Mouse (Mus musculus): Measurements from ENCODE around the gene Ly6g6f. TPM values are rescaled to one million over a fixed set of nuclear protein-coding genes. Genes with fewer than 3 reads are reported as not detected.
A peak's percentile ranks its signal among the peaks of the same experiment; 100 is the strongest.
"Not testable (repeated sequence)": the region's sequence is repeated elsewhere in the genome, so short reads cannot be mapped to it uniquely, and the experiment has no call there.

Ly6g6f gene
- polyA plus RNA-seq, 1 experiment from 2014 or later = not detected

GRCm38 (mm10) chr17:35047688-35048087 is 37.7 kb downstream of the Ly6g6f start:
- no peak for ATAC-seq (replicated peaks; ENCODE audit: low FRiP score)
- peaks cover 64% of the 10 kb centered on the region for H3K4me1 ChIP-seq
- 41% methylated on average over 1 of the region's 1 CpGs for WGBS
- H3K27me3 ChIP-seq = no peaks in the 10 kb centered on the region
- H3K4me2 ChIP-seq = peak overlapping the region; percentile 99
- H3K36me3 ChIP-seq = peaks cover 6% of the 10 kb centered on the region
- no peak overlapping the region for H3K9ac ChIP-seq
- no peaks in the 10 kb centered on the region for H3K9me3 ChIP-seq (replicated peaks)
- peak overlapping the region; percentile 69 for H3K4me3 ChIP-seq (replicated peaks)
- H3K27ac ChIP-seq = peak overlapping the region; percentile 100

GRCm38 (mm10) chr17:35046681-35047455 is 38.5 kb downstream of the Ly6g6f start, which contains the start of gene Msh5:
TSS of gene Msh5 (minus strand) at chr17:35046745.
- Histone ChIP-seq H3K4me1 (peaks cover 56% of the 10 kb centered on the region), H3K36me3 (no peaks in the 10 kb centered on the region), H3K4me2 (peak within 1 kb of the TSS; percentile 99), H3K4me3 (replicated peaks) (peak within 1 kb of the TSS; percentile 69), H3K27ac (peak within 1 kb of the TSS; percentile 100), H3K27me3 (no peaks in the 10 kb centered on the region), H3K9ac (peak within 1 kb of the TSS; percentile 93), H3K9me3 (replicated peaks) (no peaks in the 10 kb centered on the region)
- 2% methylated on average over 33 of the region's 33 CpGs for WGBS
- ATAC-seq (replicated peaks; ENCODE audit: low FRiP score) = peak; percentile 94

DNA sequence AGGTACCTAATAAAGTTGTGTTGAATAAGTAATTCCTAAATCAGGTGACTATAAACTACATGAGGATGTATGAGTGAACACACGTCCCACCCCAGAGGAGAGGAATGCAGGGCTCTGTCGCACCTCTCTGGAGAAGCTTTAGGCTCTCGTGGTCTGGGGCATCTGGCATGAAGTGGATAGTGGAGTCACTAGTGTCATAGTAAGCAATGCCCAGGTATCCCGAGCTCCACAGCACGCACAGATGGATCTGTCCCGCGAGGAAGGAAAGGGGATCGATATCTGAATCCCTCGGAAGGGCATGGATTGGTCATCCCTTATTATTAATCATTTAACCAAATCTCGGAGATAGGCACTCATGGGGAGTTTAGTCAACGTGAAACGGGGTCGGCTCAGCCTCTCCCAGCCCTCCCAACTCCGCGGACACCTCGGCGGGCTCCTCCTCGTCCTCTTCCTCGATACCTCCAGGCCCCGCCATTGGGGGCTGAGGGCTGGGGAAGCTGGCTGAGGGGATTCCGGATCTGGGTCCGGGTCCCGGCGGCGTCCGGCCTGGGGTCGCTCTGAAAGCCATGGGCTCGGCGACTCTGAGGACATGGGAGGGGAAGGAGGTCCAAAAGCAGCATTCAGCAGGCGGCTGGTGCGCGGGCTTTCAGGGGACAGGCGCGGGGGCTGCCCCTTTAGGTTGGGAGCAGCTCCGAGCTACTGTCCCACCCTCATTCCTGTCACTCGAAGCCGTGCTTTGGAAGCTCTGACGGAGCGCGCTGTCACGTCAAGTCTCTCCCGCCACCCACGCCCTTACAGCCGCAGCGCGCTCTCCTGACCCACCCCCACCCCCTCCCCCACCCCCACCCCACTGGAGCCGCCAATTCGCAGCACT is 39.4 kb downstream of the Ly6g6f start:
- Histone ChIP-seq H3K4me3 (replicated peaks) (peak overlapping the region; percentile 69), H3K27me3 (no peaks in the 10 kb centered on the region), H3K36me3 (no peaks in the 10 kb centered on the region), H3K9me3 (replicated peaks) (no peaks in the 10 kb centered on the region), H3K27ac (peak overlapping the region; percentile 95), H3K4me2 (peak overlapping the region; percentile 99), H3K4me1 (peaks cover 52% of the 10 kb centered on the region), H3K9ac (peak overlapping the region; percentile 93)
- WGBS = 4% methylated on average over 48 of the region's 48 CpGs
- ATAC-seq (replicated peaks; ENCODE audit: low FRiP score) = no peak; the same call in none of the 2 replicates

- no peaks in the 10 kb centered on the region for H3K36me3 ChIP-seq
- ATAC-seq (replicated peaks; ENCODE audit: low FRiP score) = no peak
- peaks cover 52% of the 10 kb centered on the region for H3K4me1 ChIP-seq
- peak overlapping the region; percentile 95 for H3K27ac ChIP-seq
- H3K9me3 ChIP-seq (replicated peaks) = no peaks in the 10 kb centered on the region
- H3K27me3 ChIP-seq = no peaks in the 10 kb centered on the region
- 68% methylated on average over 7 of the region's 7 CpGs for WGBS
- peak overlapping the region; percentile 99 for H3K4me2 ChIP-seq
- H3K9ac ChIP-seq = peak overlapping the region; percentile 93; the same call in 1 of the 2 replicates
- peak overlapping the region; percentile 69 for H3K4me3 ChIP-seq (replicated peaks)
Observed at GRCm38 (mm10) chr17:35044904-35045806, 40.3 kb downstream of the Ly6g6f start.

DNA sequence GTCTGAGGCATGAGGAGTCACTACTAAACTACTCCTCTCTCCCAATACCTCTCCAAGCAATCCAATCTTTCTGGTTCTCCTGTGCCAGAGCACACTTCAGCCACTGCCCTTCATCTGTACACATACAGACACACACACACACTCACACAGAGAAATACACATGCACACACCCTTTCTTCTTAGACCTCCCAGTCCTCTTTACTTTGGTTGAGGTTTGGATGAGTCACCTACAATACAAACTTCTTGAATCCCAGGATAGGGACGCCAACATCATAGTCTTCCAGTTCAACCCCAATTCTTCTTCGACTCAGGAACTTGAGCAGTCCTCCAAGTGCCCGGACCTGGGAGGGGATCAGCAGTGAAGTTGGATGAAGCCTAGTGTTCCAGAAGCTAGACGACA is 41.6 kb downstream of the Ly6g6f start:
- no peaks in the 10 kb centered on the region for H3K27me3 ChIP-seq
- peak overlapping the region; percentile 95 for H3K27ac ChIP-seq
- no peak for ATAC-seq (replicated peaks; ENCODE audit: low FRiP score)
- H3K4me2 ChIP-seq = no peak overlapping the region
- 80% methylated on average over 4 of the region's 4 CpGs for WGBS
- H3K36me3 ChIP-seq = no peaks in the 10 kb centered on the region
- no peaks in the 10 kb centered on the region for H3K9me3 ChIP-seq (replicated peaks)
- no peak overlapping the region for H3K4me3 ChIP-seq (replicated peaks)
- H3K9ac ChIP-seq = no peak overlapping the region
- H3K4me1 ChIP-seq = peaks cover 39% of the 10 kb centered on the region

DNA sequence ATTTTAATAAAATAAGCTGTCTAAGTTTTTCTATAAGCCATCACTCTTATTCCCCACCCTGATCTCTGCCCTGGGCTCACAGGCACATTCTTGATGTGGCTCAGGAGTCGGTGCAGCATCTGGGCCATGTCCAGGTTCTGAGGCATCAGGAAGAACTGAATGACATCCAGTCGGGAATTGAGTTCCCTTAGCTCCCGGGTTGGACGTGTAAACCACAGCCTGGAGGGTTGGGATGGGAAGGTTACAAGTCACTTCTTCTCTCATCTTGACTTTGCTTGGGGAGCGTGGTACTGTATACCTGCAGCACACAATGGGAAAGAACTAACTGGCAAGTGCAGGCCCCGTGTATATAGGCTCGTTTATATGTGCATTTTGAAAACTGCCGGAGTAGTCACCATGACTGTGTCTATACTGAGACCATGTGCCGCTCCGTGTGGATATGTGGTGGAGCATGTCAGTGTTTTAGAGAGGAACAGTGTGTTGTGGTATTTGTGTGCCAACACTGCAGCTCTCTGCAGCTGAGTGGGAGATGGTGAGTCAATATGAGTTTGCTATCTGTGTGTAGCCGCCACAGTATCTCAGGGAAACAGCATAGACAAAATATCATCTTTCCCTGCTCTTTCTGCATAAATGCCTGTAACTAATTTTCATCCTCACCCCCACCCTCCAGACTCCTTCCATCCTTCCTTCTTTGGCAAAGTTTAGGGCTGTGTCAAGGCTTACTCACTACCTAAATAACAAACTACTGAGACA is 46.1 kb downstream of the Ly6g6f start:
- Histone ChIP-seq H3K9ac (no peak overlapping the region), H3K36me3 (no peaks in the 10 kb centered on the region), H3K4me1 (no peaks in the 10 kb centered on the region), H3K27ac (no peak overlapping the region), H3K9me3 (replicated peaks) (no peaks in the 10 kb centered on the region), H3K4me2 (no peak overlapping the region), H3K4me3 (replicated peaks) (no peak overlapping the region), H3K27me3 (no peaks in the 10 kb centered on the region)
- WGBS = 81% methylated on average over 11 of the region's 11 CpGs
- ATAC-seq (replicated peaks; ENCODE audit: low FRiP score) = no peak

DNA sequence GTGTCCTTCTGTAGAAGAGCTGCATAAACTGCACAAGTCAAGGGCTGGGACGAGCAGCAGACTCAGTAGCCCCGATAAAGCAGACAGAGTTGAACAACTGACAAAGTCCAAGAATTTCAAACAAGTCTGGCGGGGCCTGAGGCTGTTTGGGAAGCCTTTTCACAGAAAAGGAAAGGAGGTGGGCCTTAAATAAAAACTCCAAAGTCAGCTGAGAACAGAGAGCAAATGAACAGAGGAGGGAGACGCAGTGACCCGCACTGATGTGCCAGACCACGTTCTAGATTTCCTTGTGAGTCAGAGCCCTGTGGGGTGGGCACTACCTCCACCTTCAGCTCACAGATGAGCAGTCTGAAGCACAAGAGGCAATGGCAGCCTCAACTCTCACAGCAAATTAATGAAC is 50.5 kb downstream of the Ly6g6f start:
- Histone ChIP-seq H3K27me3 (no peaks in the 10 kb centered on the region), H3K9ac (no peak overlapping the region), H3K4me1 (peaks cover 9% of the 10 kb centered on the region), H3K4me3 (replicated peaks) (no peak overlapping the region), H3K36me3 (no peaks in the 10 kb centered on the region), H3K27ac (no peak overlapping the region), H3K9me3 (replicated peaks) (no peaks in the 10 kb centered on the region), H3K4me2 (no peak overlapping the region)
- no peak for ATAC-seq (replicated peaks; ENCODE audit: low FRiP score)
- 72% methylated on average over 6 of the region's 6 CpGs for WGBS

DNA sequence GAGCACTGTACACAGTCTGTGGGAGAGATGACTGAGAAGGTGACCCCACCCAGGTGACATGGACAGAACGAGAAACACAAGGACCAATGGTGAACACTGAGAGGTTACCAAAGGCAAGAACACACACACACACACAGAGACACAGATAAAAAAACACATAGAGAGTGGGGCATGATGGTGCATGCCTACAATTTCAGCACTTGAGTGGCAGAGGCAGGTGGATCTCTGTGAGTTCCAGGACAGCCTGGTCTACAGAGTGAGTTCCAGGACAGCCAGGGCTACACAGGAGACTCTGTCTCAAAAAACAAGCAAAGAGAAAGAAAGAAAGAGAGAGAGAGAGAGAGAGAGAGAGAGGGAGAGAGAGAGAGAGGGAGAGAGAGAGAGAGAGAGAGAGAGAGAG is 51.7 kb downstream of the Ly6g6f start:
- WGBS = 55% methylated on average over 1 of the region's 1 CpGs
- ATAC-seq (replicated peaks; ENCODE audit: low FRiP score) = not testable (repeated sequence)

GRCm38 (mm10) chr17:35032323-35032870 is 53.0 kb downstream of the Ly6g6f start:
- H3K4me1 ChIP-seq = peaks cover 22% of the 10 kb centered on the region
- no peak overlapping the region for H3K4me2 ChIP-seq
- H3K36me3 ChIP-seq = no peaks in the 10 kb centered on the region
- WGBS = 70% methylated on average over 8 of the region's 8 CpGs
- ATAC-seq (replicated peaks; ENCODE audit: low FRiP score) = no peak
- H3K27me3 ChIP-seq = no peaks in the 10 kb centered on the region
- H3K27ac ChIP-seq = no peak overlapping the region
- no peaks in the 10 kb centered on the region for H3K9me3 ChIP-seq (replicated peaks)
- no peak overlapping the region for H3K4me3 ChIP-seq (replicated peaks)
- no peak overlapping the region for H3K9ac ChIP-seq

More for the DNA sequence above, 51.7 kb downstream of the Ly6g6f start:
- H3K4me3 ChIP-seq (replicated peaks); H3K27me3 ChIP-seq; H3K9me3 ChIP-seq (replicated peaks); H3K36me3 ChIP-seq; H3K4me2 ChIP-seq; H3K9ac ChIP-seq; H3K27ac ChIP-seq: not testable (repeated sequence)
- H3K4me1 ChIP-seq = peaks cover 15% of the 10 kb centered on the region

GRCm38 (mm10) chr17:35031880-35032279 is 53.5 kb downstream of the Ly6g6f start:
- Histone ChIP-seq H3K36me3 (no peaks in the 10 kb centered on the region), H3K4me3 (replicated peaks) (no peak overlapping the region)
- WGBS = 90% methylated on average over 7 of the region's 7 CpGs

DNA sequence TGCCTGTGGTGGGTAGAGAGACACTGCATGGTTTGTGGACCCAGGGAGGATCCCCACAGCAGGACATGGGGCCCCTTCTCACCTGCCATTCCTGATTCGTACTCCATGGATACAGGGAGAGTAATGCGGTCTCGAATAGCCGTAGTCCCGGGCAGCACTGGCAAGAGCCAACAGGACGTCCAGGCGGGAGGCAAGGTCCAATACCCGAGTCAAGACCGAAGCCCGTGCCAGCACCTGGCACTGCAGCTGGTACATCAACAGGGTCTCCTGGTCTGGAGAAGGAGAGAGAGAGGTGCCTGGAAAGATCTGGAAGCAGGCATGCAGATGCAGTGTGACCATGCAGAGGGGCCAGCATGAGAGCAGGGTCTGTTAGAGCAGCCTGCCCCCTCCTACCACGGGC is 54.1 kb downstream of the Ly6g6f start:
- Histone ChIP-seq H3K4me1 (peaks cover 29% of the 10 kb centered on the region), H3K4me2 (no peak overlapping the region), H3K9me3 (replicated peaks) (no peaks in the 10 kb centered on the region), H3K9ac (no peak overlapping the region), H3K27ac (no peak overlapping the region), H3K36me3 (no peaks in the 10 kb centered on the region), H3K27me3 (no peaks in the 10 kb centered on the region), H3K4me3 (replicated peaks) (no peak overlapping the region)
- WGBS = 85% methylated on average over 11 of the region's 11 CpGs
- no peak for ATAC-seq (replicated peaks; ENCODE audit: low FRiP score)

More at GRCm38 (mm10) chr17:35031880-35032279, 53.5 kb downstream of the Ly6g6f start:
- H3K9ac ChIP-seq = no peak overlapping the region
- H3K27ac ChIP-seq = no peak overlapping the region
- ATAC-seq (replicated peaks; ENCODE audit: low FRiP score) = no peak
- H3K4me2 ChIP-seq = no peak overlapping the region
- H3K4me1 ChIP-seq = peaks cover 27% of the 10 kb centered on the region
- H3K27me3 ChIP-seq = no peaks in the 10 kb centered on the region
- H3K9me3 ChIP-seq (replicated peaks) = no peaks in the 10 kb centered on the region

All from kidney, embryonic 15.5 days (tissue).